Mouse (Mus musculus): Measurements from ENCODE around the gene Cryaa.
"Not testable (repeated sequence)": the region's sequence is repeated elsewhere in the genome, so short reads cannot be mapped to it uniquely, and the experiment has no call there.

The Cryaa gene

DNA sequence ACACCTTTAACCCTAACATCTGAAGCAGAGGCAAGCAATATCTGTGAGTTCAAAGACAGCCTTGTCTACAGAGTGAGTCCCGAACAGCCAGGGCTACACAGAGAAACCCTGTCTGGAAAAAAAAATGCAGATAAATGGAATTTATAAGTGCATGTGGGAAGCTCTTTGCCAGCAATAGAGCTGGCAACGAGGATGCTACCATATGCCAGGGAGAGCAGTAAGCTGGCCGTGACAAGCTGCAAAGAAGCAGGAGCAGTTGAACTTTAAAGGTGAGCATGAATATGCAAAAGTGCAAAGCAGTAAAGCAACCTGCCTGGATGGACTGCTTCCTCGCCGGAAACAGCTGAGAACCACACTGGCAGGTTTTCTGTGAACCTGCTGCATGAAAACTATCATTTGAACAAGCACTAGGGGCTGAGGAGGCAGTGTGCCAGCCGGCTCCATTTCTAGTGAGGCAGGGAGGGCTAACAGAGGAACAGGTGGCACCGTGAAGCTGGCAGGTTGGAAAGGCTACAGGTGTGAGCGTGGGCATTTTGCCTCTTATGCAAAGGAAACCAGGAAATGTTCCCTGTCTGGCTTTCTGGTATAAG is 16.9 kb upstream of the Cryaa start:
- peak in 1 of 2 experiments; percentile 20 for DNase-seq (ENCODE audit: low spot score in 2 of 2)

GRCm38 (mm10) chr17:31662855-31663254 is 14.8 kb upstream of the Cryaa start:
- no peak for DNase-seq (ENCODE audit: low spot score in 2 of 2)

GRCm38 (mm10) chr17:31664760-31665159 is 12.8 kb upstream of the Cryaa start:
- DNase-seq (ENCODE audit: low spot score in 2 of 2), result peak; percentile 68 to 80

- DNase-seq (ENCODE audit: low spot score in 2 of 2), result no peak
These were observed 9.3 kb upstream of the Cryaa start for GRCm38 (mm10) chr17:31668306-31668705.

- peak in 1 of 2 experiments; percentile 32 for DNase-seq (ENCODE audit: low spot score in 2 of 2)
These were observed 7.4 kb upstream of the Cryaa start for GRCm38 (mm10) chr17:31670163-31670562.

DNA sequence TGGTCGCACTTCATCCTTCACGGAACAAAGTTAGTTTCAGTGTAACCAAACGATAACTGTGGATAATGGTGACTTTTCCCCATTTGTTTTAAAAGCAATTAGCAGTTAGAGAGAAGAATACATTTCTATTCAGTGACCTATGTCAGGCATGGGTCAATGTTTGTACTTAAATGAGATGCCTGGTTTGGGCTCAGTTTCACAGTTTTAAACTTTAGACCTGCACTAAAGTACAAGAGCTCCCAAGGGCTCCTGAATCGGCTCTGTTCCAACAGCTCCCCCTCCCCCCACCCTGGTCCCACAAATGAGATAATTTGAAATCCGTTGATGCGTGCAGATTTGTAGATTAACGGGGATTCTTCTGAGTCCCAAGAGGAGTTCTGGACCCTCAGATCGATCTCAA is 5.9 kb upstream of the Cryaa start:
- no peak for DNase-seq (ENCODE audit: low spot score in 2 of 2)

GRCm38 (mm10) chr17:31672279-31672678 is 5.3 kb upstream of the Cryaa start:
- no peak for DNase-seq (ENCODE audit: low spot score in 2 of 2)

GRCm38 (mm10) chr17:31674426-31674825 is 3.2 kb upstream of the Cryaa start:
- DNase-seq (ENCODE audit: low spot score in 2 of 2), result no peak

DNA sequence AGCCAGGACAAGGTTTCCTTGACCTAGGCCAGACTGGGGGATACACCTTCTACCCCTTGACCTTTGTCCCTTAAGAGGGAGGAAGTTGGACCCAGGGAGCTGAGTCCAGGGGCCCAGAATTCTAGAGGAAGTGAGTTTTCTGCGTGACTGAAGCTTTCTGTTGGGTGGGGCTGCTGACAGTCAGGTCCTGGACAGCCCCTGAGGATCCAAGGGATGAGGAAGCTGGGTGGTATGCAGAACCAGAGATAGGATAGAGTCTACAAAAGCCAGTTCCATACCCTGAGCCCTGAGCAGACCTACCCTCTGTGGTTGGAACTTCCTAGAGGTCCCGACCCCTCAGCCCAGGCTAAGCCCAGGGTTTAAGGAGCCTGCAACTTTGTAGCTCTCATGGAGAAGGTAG is 2.8 kb downstream of the Cryaa start:
- no peak for DNase-seq (ENCODE audit: low spot score in 2 of 2)

- DNase-seq (ENCODE audit: low spot score in 2 of 2), result peak; percentile 75 to 86
These were observed 8.1 kb downstream of the Cryaa start for GRCm38 (mm10) chr17:31685514-31686224.

- DNase-seq (ENCODE audit: low spot score in 2 of 2), result no peak
These were observed 8.6 kb downstream of the Cryaa start for GRCm38 (mm10) chr17:31686225-31686564.

DNA sequence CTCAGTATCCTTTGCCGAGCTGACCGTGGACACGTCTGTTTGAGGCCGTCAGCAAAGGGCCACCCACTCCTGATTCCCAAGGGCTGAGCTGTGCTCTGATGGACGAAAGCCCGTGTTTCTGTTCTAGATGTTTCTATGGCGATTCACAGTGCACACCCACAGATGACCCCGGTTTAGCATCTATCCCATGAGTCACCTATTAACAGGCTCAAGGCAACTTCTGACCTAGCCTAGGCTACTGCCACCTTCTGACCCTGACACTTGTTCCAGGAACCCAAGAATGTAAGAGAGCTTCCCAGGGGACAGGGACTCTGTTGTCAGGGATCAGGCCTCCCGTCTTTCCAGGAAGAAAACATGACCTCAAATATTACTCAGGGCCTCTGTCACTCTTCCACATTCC is 10.5 kb downstream of the Cryaa start:
- no peak for DNase-seq (ENCODE audit: low spot score in 2 of 2)

DNA sequence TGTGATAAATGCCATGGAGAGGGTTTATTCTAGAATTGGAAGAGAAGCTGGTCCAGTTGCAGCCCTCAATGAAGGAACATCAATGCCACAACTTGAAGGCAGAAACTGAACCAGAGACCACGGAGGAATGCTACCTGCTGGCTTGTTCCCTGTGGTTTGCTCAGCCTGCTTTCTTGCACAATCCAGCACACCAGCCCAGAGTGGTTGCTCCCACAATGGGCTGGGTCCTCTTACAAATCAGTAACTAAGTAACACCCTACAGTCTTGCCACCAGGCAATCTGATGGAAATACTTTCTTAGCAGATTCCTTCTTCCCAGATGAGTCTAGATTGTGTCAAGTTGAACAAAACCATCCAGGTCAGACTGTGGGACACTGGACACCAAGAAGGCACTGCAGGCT is 12.0 kb downstream of the Cryaa start:
- no peak for DNase-seq (ENCODE audit: low spot score in 2 of 2)

DNA sequence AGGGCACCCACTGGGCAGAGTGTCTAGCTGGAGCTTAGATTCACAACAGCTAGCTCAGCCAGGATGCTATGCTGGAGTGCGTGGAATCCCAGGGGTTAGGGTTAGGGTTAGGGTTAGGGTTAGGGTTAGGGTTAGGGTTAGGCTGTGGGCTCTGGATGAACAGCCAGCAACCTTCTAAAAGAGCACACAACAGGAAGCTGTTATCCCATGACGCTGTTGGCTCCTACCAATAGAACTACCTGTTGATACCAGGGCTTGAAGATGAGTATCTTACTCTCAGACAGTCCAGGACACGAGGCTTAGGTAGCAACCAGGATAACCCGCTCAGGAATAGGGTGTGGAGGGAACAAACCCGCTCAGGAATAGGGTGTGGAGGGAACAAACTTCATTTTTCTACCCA is 15.3 kb downstream of the Cryaa start:
- no peak for DNase-seq (ENCODE audit: low spot score in 2 of 2)

DNA sequence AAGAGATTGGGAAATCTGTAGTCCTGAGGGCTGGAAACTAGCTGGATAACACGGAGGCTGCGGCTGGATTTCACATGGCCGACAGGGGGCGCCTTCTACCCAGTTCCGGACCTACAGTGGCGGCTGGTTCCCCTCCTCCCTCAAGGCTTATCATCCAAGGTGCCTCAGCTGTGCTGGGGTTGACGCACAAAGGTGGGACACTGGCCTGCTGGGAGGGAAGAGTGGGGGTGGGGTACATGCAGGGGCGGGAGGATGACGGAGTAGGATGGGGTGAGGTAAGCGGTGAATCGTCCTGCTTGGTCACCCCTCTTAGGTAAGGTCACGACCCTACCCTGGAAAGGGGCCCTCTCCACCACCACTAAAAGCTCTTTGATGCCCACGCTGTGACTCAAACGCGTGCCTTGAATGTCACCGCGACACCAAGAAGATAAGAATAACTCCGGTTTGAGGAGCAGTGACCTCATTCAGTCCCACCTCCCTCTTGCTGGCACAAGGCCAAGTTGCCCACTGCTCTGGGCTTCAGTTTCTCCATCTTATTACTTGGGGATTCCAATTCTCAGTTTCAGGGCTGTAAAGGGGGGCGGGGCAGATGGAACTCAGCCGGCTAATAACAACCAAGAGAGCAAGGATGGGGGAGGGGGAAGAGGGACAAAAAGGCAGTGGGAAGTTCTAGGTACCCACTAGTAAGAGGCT is 15.9 kb downstream of the Cryaa start:
- DNase-seq (ENCODE audit: low spot score in 2 of 2), result peak; percentile 53 to 78

DNA sequence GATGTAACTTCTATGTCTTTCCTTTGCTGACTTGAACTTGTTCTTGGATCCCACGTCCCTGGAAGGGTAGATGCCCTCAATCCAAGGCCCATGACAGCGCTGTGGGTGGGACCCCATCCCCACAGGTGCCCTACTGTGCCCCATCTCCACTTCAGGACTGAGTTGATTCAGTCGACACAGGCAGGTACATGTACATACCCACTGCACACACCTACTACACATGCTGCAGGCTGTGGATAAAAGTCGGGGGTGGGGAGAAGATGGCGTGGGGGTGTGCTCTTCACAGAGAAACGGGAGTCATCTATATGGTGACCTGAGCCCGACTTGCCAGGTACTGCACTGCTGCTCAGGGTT is 16.4 kb downstream of the Cryaa start:
- no peak for DNase-seq (ENCODE audit: low spot score in 2 of 2)

DNA sequence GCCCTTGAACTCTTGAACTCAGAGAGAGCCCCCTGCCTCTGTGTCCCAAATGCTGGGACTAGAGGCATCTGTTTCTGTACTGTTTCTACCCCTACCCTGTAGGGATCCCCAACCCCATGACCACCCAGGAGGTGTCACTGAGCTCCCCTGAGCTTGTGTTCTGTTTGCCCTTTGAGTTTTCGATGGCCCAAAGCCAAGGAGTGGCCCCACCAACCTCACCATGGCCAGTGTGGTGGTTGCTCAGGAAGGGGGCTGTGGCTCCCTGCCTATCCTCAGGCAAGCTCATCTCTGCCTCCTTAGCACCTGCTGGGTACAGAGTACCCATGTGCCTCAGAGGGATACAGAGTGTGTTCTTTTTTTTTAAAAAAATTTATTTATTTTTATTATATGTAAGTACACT is 17.3 kb downstream of the Cryaa start:
- DNase-seq (ENCODE audit: low spot score in 2 of 2), result no peak

- DNase-seq (ENCODE audit: low spot score in 2 of 2), result not testable (repeated sequence)
These were observed 17.7 kb downstream of the Cryaa start for GRCm38 (mm10) chr17:31695356-31695755.

DNA sequence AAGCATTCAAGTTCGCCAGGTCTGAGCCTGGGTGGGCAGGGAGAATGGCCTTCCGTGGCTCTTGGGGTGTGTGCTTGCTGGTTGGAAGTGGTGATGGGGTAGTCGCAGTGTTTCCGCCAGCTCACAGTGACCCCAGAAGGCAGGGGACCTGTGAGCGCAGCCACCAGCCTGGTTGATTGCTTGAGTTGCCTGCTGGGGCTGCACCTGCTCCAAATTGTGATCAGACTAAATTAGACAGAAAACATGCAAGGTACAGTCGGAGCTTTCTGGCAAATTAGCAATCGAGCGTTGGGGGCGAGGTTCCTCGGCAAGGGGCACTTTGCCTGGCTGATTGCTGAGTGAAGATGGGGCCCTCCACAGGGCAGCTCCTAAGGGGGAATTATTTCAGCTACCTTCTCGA is 20.7 kb downstream of the Cryaa start:
- DNase-seq (ENCODE audit: low spot score in 2 of 2), result peak in 1 of 2 experiments; percentile 33

DNA sequence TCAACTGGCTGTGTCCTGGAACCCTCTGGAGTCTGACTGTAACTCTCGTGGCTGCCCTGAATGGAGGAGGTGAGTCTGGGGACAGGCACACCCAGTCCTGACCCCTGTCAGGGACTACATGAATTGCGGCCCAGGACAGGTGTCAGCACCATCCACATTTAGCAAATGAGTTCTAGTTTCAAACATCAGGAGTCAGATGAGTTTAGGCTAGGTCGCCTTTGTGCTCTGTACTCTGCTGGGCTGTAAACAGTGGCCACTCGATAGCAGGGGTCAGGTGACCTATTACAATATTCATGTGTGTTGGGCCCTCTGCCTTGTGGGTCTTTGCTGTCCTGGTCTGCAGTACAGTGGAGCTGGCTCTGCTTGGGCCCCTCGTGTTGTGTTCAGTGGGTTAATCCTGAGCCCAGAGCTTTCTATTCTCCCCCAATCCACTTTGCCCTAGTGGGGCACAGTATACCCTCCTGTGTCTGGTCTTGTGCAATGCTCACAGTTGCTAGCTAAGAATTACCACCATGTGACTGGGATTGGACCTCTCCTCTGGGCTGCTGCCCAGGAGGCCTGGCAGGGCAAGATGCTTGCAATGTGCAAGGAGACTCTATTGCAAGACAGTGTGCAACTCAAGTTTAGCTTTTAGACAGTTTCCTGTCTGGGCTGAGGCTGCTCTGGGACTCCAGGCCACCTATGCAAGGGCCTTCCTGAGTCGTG is 25.8 kb downstream of the Cryaa start:
- DNase-seq (ENCODE audit: low spot score in 2 of 2), result no peak

DNA sequence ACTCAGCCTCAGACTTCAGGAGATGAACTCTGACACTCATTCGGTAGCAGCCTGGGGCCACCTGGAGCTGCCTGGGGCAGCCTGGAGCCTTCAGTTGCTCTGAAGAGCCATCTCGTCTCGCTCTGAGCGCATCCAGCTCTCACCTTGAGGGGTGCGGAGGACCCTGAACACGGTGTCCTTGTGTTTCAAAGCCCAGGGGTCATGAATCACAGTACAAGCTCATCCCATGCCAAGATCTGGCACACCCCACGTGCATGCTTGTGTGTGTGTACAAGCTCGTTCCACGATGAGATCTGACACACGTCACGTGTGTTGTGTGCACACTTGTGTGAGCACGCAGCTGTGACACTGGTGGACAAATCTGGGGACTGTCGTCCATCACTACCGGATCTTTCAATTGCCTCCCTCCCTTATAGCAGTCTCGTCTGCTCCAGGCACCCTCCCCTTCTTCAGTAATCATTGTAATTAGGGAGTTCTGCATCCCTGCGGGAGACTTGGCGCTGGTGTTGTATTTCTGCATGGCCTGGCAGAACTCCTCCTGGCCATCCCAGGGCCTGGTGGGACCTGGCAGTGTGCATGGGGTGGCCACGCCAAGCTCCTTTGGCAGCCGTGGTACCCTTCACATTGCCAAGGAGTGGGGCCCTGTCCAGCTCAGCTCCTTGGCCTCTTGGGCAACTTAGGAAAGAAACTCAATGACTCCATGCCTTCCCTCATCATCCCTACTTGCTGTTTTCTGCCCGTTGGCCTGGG is 27.8 kb downstream of the Cryaa start:
- DNase-seq (ENCODE audit: low spot score in 2 of 2), result peak; percentile 66 to 88
